Mouse (Mus musculus): Measurements from ENCODE around the gene Atg7.

The Atg7 gene

GRCm38 (mm10) chr6:114685412-114685811 lies 42.5 kb downstream of the Atg7 start:
- DNase-seq: no peak

- no peak for DNase-seq
Observed at GRCm38 (mm10) chr6:114687035-114687434, 44.1 kb downstream of the Atg7 start.

GRCm38 (mm10) chr6:114690661-114691060 lies 47.8 kb downstream of the Atg7 start:
- no peak for DNase-seq

- no peak for DNase-seq
Observed at GRCm38 (mm10) chr6:114691530-114691929, 48.6 kb downstream of the Atg7 start.

GRCm38 (mm10) chr6:114692691-114693090 lies 49.8 kb downstream of the Atg7 start:
- DNase-seq: no peak

- DNase-seq: peak; percentile 59 to 72
Observed at GRCm38 (mm10) chr6:114697646-114698490, 55.0 kb downstream of the Atg7 start.

- DNase-seq: no peak
Observed at GRCm38 (mm10) chr6:114698578-114698977, 55.7 kb downstream of the Atg7 start.

GRCm38 (mm10) chr6:114700704-114701103 lies 57.8 kb downstream of the Atg7 start:
- peak; percentile 17 to 24 for DNase-seq

- DNase-seq: no peak
Observed at GRCm38 (mm10) chr6:114707032-114707431, 64.1 kb downstream of the Atg7 start.

GRCm38 (mm10) chr6:114712242-114713050 lies 69.5 kb downstream of the Atg7 start:
- DNase-seq: no peak

GRCm38 (mm10) chr6:114713538-114713937 lies 70.6 kb downstream of the Atg7 start:
- no peak for DNase-seq

GRCm38 (mm10) chr6:114714654-114715053 lies 71.8 kb downstream of the Atg7 start:
- DNase-seq: no peak

- no peak for DNase-seq
Observed at GRCm38 (mm10) chr6:114715289-114716030, 72.6 kb downstream of the Atg7 start.

GRCm38 (mm10) chr6:114719100-114719499 lies 76.2 kb downstream of the Atg7 start:
- no peak for DNase-seq

- no peak for DNase-seq
Observed at GRCm38 (mm10) chr6:114719665-114720064, 76.8 kb downstream of the Atg7 start.

GRCm38 (mm10) chr6:114722046-114722445 lies 79.1 kb downstream of the Atg7 start:
- DNase-seq: no peak

- DNase-seq: peak; percentile 40 to 43
Observed at GRCm38 (mm10) chr6:114723925-114724324, 81.0 kb downstream of the Atg7 start.

- no peak for DNase-seq
Observed at GRCm38 (mm10) chr6:114724351-114724750, 81.5 kb downstream of the Atg7 start.

- DNase-seq: no peak
Observed at GRCm38 (mm10) chr6:114725147-114725575, 82.3 kb downstream of the Atg7 start.

- DNase-seq: no peak
Observed at GRCm38 (mm10) chr6:114726681-114727080, 83.8 kb downstream of the Atg7 start.

- no peak for DNase-seq
Observed at GRCm38 (mm10) chr6:114733156-114733555, 90.3 kb downstream of the Atg7 start.

GRCm38 (mm10) chr6:114733681-114734080 lies 90.8 kb downstream of the Atg7 start:
- no peak for DNase-seq

GRCm38 (mm10) chr6:114735054-114735453 lies 92.2 kb downstream of the Atg7 start:
- no peak for DNase-seq

Measured in thymus, postnatal 36 days (tissue).